Mouse (Mus musculus) cerebellum, postnatal 36 days (tissue): Measurements from ENCODE around the gene Lnx2.

Experiments used
- DNase-seq, 2 experiments: peaks; one replicate each; pipeline ENCODE4 v3.0.0; 2021 to 2022; ENCODE audit warnings: mixed read lengths in 2 of 2

Lnx2 gene

DNA sequence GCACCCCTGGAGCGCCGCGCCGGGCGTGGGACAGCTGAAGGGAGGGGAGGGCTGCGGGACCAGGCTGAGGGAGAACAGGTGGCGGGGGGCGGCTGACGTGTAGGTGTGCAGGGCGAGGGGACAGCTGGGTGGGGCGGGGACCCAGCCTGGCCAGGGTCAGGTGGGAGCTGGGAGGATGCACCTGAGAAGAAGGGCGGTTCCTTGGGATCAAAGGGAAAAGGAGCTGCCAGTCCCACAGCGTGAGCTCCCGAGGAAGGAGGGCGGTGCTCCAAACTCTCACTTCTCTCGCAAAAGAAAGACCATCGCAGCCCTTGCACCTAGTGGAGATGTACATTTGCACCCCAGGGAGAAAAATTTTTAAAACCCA is 396 bp upstream of the Lnx2 start, which contains the start of gene Polr1d:
Gene Polr1d, plus strand, starts transcription at position 252 of the 367 bp plus-strand sequence.
- DNase-seq = no peak

DNA sequence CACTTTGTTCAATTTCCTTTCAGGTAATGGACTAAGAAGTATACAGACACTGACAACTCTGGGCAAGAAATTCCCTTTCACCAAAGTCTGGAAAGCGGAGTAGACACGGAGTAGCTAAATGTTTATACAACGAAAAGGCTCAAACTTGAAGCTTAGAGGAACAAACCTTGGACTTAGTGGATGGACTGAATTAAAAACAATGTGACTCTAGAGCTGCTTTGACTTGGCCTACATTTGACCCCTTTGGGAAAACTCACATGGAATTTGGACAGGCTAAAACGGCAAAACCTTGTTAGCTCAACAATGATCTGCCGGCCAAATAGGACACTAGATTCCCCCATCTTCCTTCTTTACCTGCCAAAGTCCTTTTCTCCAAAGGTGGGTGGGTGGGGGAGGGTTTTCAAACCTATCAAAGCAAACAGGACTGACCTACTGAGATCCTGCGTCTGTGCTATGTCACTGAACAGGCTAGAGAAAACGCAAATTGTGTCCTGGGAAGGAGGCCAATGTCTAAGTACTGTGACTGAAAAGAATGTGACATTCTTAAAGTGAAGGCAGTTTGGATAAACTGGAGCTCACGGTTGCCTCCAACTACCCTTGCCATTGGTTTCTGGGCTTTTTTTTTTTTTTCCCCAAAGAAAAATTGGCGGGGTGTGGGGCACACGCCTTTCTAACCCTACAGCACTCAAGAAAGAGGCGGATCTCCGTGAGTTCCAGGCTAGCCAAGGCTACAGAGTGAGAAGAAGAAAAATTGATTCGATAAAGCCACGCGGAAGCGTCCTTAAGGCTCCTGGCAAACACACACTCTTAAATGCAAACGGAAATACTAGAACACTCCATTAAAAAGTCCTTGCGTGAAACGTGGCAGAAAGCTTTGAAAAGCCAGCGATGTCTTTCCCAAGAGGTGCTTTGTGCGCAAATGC is 1.0 kb downstream of the Lnx2 start:
- DNase-seq = peak in 1 of 2 experiments; percentile 48

DNA sequence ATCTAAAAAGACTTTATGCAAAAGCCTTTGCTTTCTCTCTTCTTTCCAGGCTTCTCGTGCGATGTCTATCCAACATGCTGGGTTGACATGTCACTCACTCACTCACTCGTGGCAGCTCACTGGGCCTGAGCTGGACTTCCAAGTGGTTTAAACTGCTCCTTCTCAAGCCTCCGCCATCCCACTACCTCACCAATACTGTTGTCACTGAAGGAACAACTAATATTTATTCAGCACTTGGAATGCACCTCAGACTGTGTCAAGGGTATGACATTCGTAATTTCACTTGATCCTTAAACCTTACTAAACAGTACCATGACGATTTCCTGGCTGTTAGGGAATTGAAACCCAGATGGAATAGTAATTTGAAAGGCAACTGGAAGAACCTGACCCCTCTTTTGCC is 2.6 kb downstream of the Lnx2 start:
- no peak for DNase-seq

DNA sequence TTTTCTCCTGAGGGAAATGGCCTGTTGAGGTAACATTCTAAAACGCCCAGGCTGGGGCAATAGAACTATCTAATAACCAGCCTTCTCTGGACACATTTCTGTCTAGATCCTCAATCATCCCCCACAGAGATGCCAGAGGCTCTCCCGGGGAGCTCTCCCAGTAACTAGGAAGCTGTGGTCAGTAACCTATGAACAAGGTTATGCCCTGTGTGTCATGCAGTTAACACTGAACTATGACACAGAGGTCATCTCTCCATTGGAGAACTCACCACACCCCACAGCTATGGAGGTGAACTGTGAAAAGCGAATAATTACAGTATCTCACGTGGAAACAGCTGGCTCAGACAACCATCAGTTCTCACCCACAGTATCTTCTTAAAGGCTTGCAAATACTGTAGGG is 4.5 kb downstream of the Lnx2 start:
- no peak for DNase-seq

DNA sequence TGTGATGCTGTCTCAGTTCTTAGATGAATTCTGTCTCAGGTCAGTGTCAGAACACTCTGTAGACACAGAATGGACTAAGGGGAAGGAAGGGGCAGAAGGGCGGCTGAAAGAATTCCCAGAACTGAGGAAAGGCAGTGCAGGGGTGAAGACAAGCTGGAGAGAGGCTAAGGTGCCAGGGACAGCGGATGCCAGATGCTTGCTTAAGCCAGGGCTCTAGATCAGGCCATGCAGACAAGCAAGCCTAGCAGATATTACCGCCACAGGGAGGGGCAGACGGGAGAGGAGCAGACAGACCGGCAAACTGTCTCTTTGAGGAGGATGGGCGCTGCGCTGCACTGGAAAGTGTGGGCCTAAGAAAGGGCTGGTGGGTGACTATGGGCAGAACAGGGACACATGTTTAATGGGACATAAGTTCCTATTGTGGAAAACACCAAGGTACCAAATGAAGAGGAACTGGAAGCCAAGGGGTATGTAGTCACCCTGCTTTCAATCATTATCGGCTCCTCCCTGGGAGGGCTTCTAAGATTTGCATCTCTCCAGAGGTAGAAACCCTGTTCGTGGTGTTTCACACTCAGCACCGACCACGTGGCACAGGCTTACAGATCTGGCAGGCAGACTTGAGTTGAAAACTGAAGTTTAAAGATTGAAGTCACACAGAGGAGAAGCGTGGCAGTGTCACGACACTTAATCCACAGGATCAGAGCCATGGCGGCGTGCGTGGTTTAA is 5.4 kb downstream of the Lnx2 start:
- peak in 1 of 2 experiments; percentile 25 for DNase-seq

DNA sequence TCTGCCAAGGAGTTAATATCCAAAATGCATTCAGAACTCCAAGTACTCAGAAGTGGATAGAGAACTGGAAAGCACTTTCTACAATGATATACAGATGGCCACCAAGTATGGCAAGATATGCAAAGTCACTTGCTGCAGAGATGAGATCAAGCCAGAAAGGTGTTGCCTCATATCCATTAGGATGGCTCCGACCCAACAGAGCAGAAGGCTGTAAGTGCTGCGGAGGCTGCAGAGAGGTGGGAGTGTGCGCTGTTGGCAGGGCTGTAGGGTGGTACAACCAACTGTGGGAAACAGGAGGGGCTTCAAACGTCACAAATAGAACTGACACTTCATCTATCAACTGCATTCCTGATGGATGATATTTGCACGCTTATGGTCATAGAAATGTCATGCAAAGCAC is 7.5 kb downstream of the Lnx2 start:
- DNase-seq = peak; percentile 74 to 78

DNA sequence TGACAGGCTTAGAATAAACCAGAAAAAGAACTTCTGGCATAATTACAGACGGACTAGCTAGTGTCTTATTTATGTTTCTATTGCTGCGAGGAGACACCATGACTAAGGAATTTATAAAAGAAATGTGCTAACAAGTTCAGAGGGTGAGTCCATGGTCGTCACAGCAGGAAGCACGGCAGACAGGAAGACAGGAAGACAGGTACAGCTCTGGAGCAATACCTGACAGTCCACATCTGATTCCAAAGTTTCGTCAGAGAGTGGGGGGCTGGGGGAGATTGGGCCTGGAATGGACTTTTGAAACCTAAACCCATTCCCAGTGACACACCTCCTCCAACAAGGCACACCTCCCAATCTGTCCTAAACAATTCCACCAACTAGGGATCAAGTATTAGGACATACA is 9.4 kb downstream of the Lnx2 start:
- no peak for DNase-seq

DNA sequence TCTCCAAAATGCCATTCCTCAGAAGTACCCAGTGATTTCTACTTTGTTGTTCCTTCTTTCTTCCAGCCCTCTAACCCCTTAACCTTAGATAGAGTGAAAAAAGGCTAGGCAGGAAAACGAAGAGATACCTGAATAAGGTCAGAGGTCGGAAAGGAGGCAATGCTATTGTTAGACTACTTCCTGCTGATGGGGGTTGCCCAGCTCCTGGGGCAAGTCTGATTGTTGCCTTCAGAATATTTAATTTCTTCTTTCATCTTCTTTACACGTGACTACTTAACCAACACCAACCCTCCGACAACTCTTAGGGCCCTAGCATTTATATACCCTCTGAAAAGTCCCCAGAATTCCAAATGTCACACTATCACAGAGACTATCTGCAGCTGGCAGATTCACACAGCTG is 10.3 kb downstream of the Lnx2 start:
- DNase-seq = peak in 1 of 2 experiments; percentile 2

DNA sequence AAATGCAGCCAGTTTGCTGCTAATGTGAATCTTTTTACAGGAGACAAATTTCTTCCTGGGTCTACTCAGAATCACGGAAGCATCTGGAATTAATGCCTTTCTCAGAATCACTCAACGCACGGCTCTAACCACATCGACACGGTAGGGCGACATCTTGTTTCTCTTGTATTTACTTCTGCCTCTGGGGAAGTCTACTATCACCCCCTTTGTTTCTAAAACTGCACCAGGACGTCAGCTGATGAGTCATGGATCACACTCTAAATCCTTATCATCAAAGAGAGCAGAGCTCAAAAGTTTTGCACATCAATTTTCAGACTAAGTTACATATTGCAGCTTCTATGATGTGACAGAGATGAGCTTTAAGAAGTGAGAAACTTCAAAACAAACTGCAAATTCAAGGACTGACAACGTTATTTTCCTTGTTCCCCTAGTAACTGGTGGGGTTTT is 13.1 kb downstream of the Lnx2 start:
- no peak for DNase-seq

DNA sequence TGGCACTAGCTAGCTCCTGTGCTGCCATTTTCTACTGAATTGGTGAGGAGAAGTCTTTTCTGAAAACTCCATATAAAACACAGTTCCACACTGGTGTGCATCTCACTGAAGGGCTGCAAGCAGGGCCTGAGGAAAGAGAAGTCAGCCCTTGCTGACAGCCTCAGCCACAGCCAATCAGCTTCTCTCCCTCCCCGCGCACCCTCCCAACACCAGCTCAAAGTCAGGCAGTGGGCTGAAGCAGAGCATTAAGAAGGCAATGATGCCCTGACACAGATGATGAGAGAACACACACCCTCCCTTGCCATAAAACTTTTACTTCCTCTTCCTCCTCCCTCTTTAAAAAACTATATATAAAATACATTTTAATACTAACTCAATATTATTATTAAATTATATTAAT is 16.4 kb downstream of the Lnx2 start:
- peak in 1 of 2 experiments; percentile 3 for DNase-seq

DNA sequence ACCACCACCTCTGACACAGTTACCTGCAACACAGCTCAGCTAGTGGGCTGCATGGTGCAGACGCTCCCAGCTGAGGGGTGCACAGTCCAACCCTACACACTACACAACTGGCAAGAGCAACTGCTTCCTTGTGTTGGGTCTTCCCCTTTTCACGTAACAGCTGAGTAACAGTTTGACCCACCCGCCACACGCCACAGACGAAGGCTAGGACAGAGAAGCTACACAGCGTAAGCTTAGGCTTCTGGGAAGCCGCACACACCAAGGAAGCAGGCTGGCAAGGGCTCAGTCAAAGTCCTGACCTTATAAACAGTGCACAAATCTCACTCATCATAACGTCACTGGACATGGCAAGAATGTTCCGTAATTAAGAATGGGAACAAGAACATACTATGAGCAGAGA is 17.1 kb downstream of the Lnx2 start:
- DNase-seq = no peak

DNA sequence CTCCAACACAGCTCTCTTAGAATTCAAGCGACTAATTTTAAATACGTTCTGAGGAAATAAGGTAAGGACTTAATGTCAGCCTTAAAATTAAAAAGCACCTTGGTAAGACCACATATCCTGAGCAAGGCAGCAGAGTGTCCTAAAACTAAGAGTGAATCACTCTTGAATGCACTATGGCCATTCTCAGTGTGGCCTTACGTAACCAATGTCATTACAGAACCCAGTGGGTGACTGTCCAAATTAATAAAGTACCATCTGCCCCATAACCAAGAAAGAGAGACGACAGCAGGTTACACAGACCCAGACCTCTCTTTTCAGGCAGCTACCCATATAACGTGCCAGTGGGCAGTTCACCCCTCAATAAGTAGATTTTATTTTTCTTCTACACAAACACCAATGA is 17.7 kb downstream of the Lnx2 start:
- peak; percentile 49 to 73 for DNase-seq

DNA sequence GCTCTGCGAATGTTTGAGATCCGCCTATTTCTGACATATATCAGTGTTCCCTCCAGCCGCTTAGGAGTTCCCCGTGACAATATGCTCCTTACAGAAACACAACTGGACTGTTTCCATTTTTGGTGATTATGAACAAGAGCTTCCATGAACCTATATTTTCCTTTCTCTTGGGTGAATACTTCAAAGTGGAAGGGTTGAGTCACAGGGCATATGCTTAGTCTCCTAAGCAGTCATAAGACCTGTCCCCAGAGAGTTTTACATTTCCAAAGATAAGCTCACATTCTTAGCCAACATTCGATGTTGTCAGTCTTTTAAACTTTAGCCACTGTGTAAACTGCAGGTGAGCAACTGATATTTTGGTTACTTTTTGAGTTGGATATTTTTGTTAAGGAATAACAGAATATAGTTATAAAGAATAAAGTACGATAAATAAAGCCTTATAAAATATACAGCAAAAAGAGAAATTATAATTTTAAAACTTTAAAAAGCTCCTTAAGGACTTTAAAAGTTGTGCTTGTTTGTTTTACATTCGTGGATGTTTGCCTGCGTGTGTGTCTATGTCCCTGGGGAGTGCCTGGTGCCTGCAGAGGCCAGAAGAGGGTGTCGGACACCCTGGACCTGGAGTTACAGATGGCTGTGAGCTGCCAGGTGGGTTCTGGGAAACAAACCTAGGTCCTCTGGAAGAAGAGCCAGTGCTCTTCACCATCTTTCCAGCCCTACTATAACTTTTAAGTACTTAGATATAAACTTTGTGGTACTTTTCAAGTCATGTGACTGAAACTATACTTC is 18.6 kb downstream of the Lnx2 start:
- DNase-seq = no peak

DNA sequence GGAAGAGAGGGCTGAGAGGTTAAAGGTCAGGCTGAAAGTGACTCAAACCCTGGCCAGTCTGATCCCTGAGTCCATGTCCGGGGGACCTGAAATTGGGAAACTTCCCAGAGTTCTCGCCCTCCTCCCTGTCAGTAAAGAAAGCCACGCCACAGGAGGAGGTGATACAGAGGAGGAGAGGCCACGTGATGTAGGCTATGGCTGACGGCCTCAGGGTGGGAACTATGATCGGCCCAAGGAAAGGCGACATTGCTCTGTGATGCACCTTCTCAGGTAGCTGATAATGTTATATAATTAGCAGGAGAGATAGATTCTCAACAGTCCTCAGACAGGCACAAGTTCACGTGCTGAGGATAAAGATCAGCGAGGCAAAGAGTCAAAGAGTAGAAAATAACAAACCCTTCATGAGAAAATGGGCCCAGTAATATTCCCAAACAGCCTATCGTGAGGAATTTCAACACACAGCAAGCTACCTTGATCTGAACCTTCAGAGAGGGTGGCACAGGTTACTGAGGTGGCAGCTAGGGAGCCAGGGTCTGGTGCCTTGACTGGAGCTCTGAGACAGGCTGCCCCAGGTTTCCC is 19.6 kb downstream of the Lnx2 start:
- DNase-seq = no peak

DNA sequence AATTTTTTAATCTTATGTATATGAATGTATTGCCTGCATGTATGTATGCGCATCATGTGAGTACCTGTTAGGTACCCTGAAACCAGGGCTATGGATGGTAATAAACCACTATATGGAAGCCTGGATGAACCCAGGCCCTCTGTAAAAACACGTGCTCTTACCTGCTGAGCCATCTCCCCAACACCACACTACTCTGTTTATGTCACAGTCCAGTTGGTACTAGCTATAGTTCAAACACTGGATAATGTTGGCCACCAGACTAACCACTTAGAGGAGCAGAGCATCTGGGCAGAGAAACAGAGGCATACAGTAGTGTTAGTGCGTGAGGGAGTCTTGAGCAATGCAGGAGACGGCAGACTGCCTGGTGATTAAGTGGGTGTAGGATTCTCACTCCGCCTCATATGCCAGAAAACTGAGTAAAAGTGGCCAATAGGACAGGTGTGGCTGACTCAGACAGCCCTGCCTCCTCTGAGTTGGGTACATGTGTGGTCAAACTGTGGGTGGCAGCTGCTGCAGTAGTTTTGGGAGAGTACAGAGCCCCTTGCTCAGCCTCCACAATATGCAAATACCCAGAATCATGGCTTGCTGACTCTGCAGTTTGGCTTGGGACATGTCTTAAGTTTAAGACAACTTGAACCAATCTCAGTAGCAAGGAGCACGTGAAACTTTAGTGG is 20.7 kb downstream of the Lnx2 start:
- no peak for DNase-seq

DNA sequence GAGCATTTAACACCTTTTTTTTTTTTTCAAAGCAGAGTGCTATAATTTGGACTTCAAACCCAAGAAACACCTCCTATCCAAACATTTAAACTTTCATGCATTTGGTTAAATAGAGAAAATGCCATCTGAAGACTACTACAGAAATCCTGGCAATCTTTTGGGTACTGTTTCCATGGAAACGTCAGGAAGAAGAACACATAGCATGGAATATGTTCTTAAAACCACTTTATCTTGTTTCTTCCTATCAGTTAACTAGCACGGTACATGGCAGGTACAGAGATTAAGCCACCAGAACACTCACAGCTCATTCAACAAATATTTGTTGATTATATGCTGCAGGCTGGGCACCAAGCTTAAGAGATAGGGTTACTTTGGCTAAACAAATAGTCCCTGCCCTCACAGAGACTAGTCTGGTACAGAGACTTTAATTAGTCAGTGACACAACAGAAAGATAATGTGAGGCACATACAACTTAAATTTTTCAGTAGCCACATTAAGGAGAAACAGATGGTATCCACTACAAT is 21.6 kb downstream of the Lnx2 start:
- no peak for DNase-seq

DNA sequence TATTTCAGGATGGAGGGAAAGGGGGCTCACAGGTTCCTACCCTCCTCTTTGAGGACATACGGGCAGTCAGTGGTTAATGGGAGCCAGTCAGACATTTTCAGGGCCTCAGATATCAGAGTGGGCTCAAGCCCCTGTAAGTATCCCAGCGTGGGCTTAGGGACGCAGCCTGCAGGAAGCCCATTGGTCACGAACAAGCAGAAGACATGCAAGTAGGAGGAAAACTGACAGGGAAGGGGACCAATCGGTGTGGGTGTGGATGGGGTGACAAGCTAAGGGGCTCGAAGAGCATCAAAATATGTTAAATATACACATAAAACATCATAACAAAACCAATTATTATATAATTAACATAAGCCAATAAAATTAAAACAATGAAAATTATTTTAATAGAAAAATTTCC is 22.1 kb downstream of the Lnx2 start:
- no peak for DNase-seq

DNA sequence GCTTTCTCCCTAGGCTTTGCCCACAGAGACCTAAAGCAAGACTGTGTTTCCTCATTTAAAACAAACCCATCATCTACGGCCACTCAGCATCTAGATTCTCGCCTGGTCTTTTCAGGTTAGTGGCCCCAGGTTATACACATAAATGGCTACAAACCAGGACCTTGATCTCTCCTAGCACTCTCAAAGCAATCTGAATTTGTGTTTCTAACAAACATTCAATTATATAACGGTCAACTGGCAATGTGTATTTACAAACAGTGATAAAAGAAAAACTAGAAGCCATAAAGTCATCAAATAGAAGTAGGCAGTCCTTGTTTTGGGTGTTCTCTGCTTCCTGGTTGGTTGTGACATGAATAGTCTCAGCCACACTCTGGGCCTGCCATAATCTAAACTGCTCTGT is 22.9 kb downstream of the Lnx2 start:
- DNase-seq = no peak

DNA sequence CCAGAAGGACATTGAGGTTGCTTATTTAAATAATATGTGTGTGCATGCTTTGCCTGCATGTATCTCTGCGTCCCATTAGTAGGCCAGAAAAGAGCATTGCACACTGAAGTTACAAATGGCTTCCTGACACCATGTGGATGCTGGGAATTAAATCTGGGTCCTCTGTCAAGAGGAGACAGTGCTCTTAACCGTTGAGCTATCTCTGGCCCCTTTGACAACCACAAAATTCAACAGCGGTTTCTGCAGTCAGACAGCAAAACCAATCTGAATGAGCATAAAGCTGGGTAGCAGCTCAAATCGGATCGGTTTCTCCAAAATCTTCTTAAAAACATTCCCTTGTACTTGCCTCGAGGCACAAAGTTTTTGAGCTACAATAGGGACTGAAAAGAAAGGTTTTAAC is 23.3 kb downstream of the Lnx2 start:
- DNase-seq = no peak

DNA sequence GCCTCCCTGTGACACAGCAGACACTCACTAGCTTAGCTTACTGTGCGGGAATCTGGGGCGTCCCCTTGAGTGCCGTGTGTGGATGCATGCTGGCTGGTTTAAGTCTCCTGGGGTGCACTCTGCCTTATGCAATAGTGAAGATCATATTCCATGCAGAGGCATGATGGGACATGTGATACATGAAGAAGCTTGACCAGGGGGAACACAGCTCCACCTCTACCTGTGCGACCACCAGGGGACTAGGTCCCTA is 24.2 kb downstream of the Lnx2 start:
- DNase-seq = no peak

DNA sequence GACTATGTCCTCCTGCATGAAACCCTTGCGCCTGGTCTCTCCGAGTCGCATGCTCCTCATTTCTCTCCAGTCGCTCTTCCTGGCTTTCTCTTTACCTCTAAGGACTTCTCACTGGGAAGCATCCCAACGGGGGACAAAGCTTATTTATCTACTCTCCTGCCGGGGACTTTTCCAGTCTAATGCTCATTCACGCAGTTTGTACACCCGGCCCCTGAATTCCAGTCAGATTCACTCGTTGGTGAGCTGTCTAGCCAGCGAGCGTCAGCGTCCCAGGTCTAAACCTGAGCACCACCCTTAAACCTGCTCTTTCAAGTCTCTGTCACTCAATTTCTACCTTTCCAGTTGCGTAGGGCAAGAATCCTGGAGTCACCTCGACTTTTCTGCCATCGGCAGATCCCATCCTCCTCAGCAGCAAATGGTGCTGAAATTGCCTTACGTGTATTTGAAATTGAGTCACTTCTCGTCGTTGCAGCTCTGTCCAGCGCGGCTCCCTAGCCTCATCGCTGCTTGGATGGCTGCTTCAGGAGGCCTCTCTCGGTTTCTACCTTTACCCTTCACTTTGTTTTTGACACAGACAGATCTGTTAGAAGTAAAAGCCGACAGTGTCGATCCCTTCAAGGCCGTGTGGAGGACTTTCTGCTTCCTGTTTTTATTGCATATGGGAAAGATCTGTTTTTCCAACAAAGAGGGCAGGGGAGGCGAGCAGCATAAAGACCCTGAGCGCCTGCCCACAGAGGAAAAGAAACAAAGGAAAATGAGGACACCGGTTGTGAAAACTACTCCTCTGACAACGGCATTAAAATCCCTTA is 24.7 kb downstream of the Lnx2 start:
- no peak for DNase-seq
